Mouse (Mus musculus): ENCODE results near the gene Akr1c18.

Akr1c18 gene

GRCm38 (mm10) chr13:4110281-4111188 lies 39.9 kb downstream of the Akr1c18 start:
- no peak for DNase-seq (ENCODE audit: low read depth in 2 of 2, low spot score in 2 of 2)

- no peak for DNase-seq (ENCODE audit: low read depth in 2 of 2, low spot score in 2 of 2)
These were observed 47.7 kb downstream of the Akr1c18 start for GRCm38 (mm10) chr13:4102721-4103120.

- DNase-seq (ENCODE audit: low read depth in 2 of 2, low spot score in 2 of 2) = no peak
These were observed 48.8 kb downstream of the Akr1c18 start for GRCm38 (mm10) chr13:4101691-4102090.

Measured in CD8-positive naive resting alpha-beta T cell, adult 2 months (primary cell).